Mouse (Mus musculus) layer of hippocampus, adult 18-20 months (tissue): ENCODE measurements around the gene Ddx56. TPM values are rescaled to one million over a fixed set of nuclear protein-coding genes. Genes with fewer than 3 reads are reported as not detected.
"Not testable (repeated sequence)": the region's sequence is repeated elsewhere in the genome, so short reads cannot be mapped to it uniquely, and the experiment has no call there.

Experiments used
- DNase-seq, 2 experiments: peaks; one replicate each; pipeline ENCODE4 v3.0.0; 2022; ENCODE audit warnings: low spot score in 2 of 2
- total RNA-seq, 2 experiments: library from RNA; stranded (reverse); gene quantifications; 2 replicates each; pipeline ENCODE4 v1.2.3; 2021

Ddx56 gene
- total RNA-seq, 2 experiments from 2014 or later, result 42.2 to 46.8 TPM

- no peak for DNase-seq
Measured at GRCm38 (mm10) chr11:6266621-6267020, 951 bp downstream of the Ddx56 start.

- DNase-seq, result peak; percentile 60 to 83
Measured at GRCm38 (mm10) chr11:6261434-6262082, 6.0 kb downstream of the Ddx56 start.

GRCm38 (mm10) chr11:6259413-6259812 lies 8.2 kb downstream of the Ddx56 start:
- DNase-seq, result no peak

GRCm38 (mm10) chr11:6256490-6257072 lies 11.0 kb downstream of the Ddx56 start:
- no peak for DNase-seq

GRCm38 (mm10) chr11:6254602-6255001 lies 13.0 kb downstream of the Ddx56 start:
- DNase-seq, result not testable (repeated sequence)

- DNase-seq, result no peak
Measured at GRCm38 (mm10) chr11:6252824-6253223, 14.7 kb downstream of the Ddx56 start.

- DNase-seq, result no peak
Measured at GRCm38 (mm10) chr11:6252248-6252647, 15.3 kb downstream of the Ddx56 start.

- no peak for DNase-seq
Measured at GRCm38 (mm10) chr11:6244707-6245106, 22.9 kb downstream of the Ddx56 start.

GRCm38 (mm10) chr11:6233025-6233424 lies 34.5 kb downstream of the Ddx56 start:
- DNase-seq, result no peak

GRCm38 (mm10) chr11:6230012-6230411 lies 37.6 kb downstream of the Ddx56 start, which contains the start of gene Npc1l1:
Gene Npc1l1, minus strand, starts transcription at chr11:6230143.
- DNase-seq, result no peak

- peak; percentile 3 to 16 for DNase-seq
Measured at GRCm38 (mm10) chr11:6224541-6225229, 42.9 kb downstream of the Ddx56 start.

- DNase-seq, result no peak
Measured at GRCm38 (mm10) chr11:6222187-6222586, 45.4 kb downstream of the Ddx56 start.

- DNase-seq, result peak in 1 of 2 experiments; percentile 13
Measured at GRCm38 (mm10) chr11:6219967-6220366, 47.6 kb downstream of the Ddx56 start.

- no peak for DNase-seq
Measured at GRCm38 (mm10) chr11:6218189-6218896, 49.2 kb downstream of the Ddx56 start.

- DNase-seq, result no peak
Measured at GRCm38 (mm10) chr11:6216834-6217233, 50.7 kb downstream of the Ddx56 start.

Other genes starting within 250 kb of the Ddx56 start
- gene Camk2b, start 201.4 kb downstream of the Ddx56 start, total RNA-seq, result 1,000 to 10,000 TPM; 1,052 to 1,163 TPM
- gene A730071L15Rik, start 67.7 kb downstream of the Ddx56 start, total RNA-seq, result not detected
- 100 to 1,000 TPM; 118 to 121 TPM for gene Nudcd3, start 67.4 kb downstream of the Ddx56 start, total RNA-seq
- gene Npc1l1, start 37.6 kb downstream of the Ddx56 start, total RNA-seq, result under 1 TPM; 0.20 to 0.32 TPM
- 100 to 1,000 TPM; 109 to 114 TPM for gene Tmed4, start 7.1 kb upstream of the Ddx56 start, total RNA-seq
- gene Ogdh, start 23.9 kb upstream of the Ddx56 start, total RNA-seq, result 100 to 1,000 TPM; 212 to 218 TPM
- gene Zmiz2, start 121.3 kb upstream of the Ddx56 start, total RNA-seq, result 100 to 1,000 TPM; 169 to 174 TPM
- 1,000 to 10,000 TPM; 1,682 to 1,687 TPM for gene Ppia, start 147.7 kb upstream of the Ddx56 start, total RNA-seq
- gene H2afv, start 176.7 kb upstream of the Ddx56 start, total RNA-seq, result 10 to 100 TPM; 36.3 to 45.4 TPM
- 100 to 1,000 TPM; 229 to 239 TPM for gene Purb, start 208.1 kb upstream of the Ddx56 start, total RNA-seq